Mouse (Mus musculus) neural tube, embryonic 13.5 days (tissue): ENCODE results near the gene G3bp2. TPM values are rescaled to one million over a fixed set of nuclear protein-coding genes. Genes with fewer than 3 reads are reported as not detected.

ENCODE experiments used
- ATAC-seq: fragments of 200-750 bp; cut with Nextera tagmentation; 2 replicates; pipeline ENCODE4 v1.8.0; 2017; ENCODE audit warnings: low read depth, mild to moderate bottlenecking, moderate TSS enrichment, moderate library complexity
- H3K27ac ChIP-seq: fragments of 300-500 bp; sonication (generic); replicated peaks from 2 replicates; pipeline ENCODE4 v1.5.1; 2015; ENCODE audit warnings: moderate library complexity, mild to moderate bottlenecking, inconsistent platforms
- H3K27me3 ChIP-seq: fragments of 300-500 bp; sonication (generic); 2 replicates; pipeline ENCODE4 v1.6.1; 2015; ENCODE audit warnings: mild to moderate bottlenecking, inconsistent platforms
- H3K36me3 ChIP-seq: fragments of 300-500 bp; sonication (generic); 2 replicates; pipeline ENCODE4 v1.6.1; 2015; ENCODE audit warnings: mild to moderate bottlenecking, inconsistent platforms
- H3K4me1 ChIP-seq: fragments of 300-500 bp; sonication (generic); replicated peaks from 2 replicates; pipeline ENCODE4 v1.6.1; 2015; ENCODE audit warnings: inconsistent platforms
- H3K4me2 ChIP-seq: fragments of 300-500 bp; sonication (generic); 2 replicates; pipeline ENCODE4 v1.6.1; 2015; ENCODE audit warnings: inconsistent platforms, mild to moderate bottlenecking, moderate library complexity
- H3K4me3 ChIP-seq: fragments of 300-500 bp; sonication (generic); 2 replicates; pipeline ENCODE4 v1.5.1; 2015; ENCODE audit warnings: mild to moderate bottlenecking, inconsistent platforms
- H3K9ac ChIP-seq: fragments of 300-500 bp; sonication (generic); 2 replicates; pipeline ENCODE4 v1.6.1; 2015; ENCODE audit warnings: moderate library complexity, mild to moderate bottlenecking, inconsistent platforms
- H3K9me3 ChIP-seq: fragments of 300-500 bp; sonication (generic); 2 replicates; pipeline ENCODE4 v1.6.1; 2016; ENCODE audit warnings: inconsistent platforms
- WGBS: fragments of 180-500 bp; shearing (Covaris S2); methylation state at CpG from one replicate; pipeline ENCODE4 v1.1.7; 2015; 5-methylcytosine and 5-hydroxymethylcytosine counted together
- polyA plus RNA-seq: library from polyadenylated mRNA; unstranded; fragments of >200 nt; fragmentation: Nextera tagmentation; extraction: Ambion mirVana; gene quantifications from 2 replicates; pipeline ENCODE4 v1.2.1, GENCODE M21; 2015

Gene G3bp2
- polyA plus RNA-seq, 1 experiment from 2014 or later = 380 TPM

GRCm38 (mm10) chr5:92076273-92076672, 7.2 kb downstream of the G3bp2 start:
- Histone ChIP-seq H3K4me2 (no peak overlapping the region), H3K27ac (no peak overlapping the region), H3K9ac (no peak overlapping the region), H3K27me3 (no peaks in the 10 kb centered on the region), H3K4me3 (no peak overlapping the region), H3K9me3 (no peaks in the 10 kb centered on the region), H3K4me1 (peaks cover 29% of the 10 kb centered on the region), H3K36me3 (peaks cover 15% of the 10 kb centered on the region)
- 95% methylated on average over 1 of the region's 1 CpGs for WGBS
- ATAC-seq = no peak

GRCm38 (mm10) chr5:92074061-92074460, 9.5 kb downstream of the G3bp2 start:
- ATAC-seq = no peak

GRCm38 (mm10) chr5:92063192-92063591, 20.3 kb downstream of the G3bp2 start:
- WGBS = 98% methylated on average over 2 of the region's 2 CpGs
- no peak for ATAC-seq
- peaks cover 73% of the 10 kb centered on the region for H3K36me3 ChIP-seq
- no peaks in the 10 kb centered on the region for H3K4me1 ChIP-seq
- H3K27ac ChIP-seq = no peak overlapping the region
- H3K4me3 ChIP-seq = no peak overlapping the region
- H3K9ac ChIP-seq = no peak overlapping the region
- H3K4me2 ChIP-seq = no peak overlapping the region
- H3K9me3 ChIP-seq = no peaks in the 10 kb centered on the region
- no peaks in the 10 kb centered on the region for H3K27me3 ChIP-seq

More at GRCm38 (mm10) chr5:92074061-92074460, 9.5 kb downstream of the G3bp2 start:
- peaks cover 28% of the 10 kb centered on the region for H3K36me3 ChIP-seq
- H3K27ac ChIP-seq = no peak overlapping the region
- H3K27me3 ChIP-seq = no peaks in the 10 kb centered on the region
- H3K4me2 ChIP-seq = no peak overlapping the region
- peaks cover 10% of the 10 kb centered on the region; the same call in 1 of the 2 replicates for H3K4me1 ChIP-seq
- H3K9ac ChIP-seq = no peak overlapping the region
- 92% methylated on average over 14 of the region's 14 CpGs for WGBS
- H3K9me3 ChIP-seq = no peaks in the 10 kb centered on the region
- H3K4me3 ChIP-seq = no peak overlapping the region

GRCm38 (mm10) chr5:92052866-92053265, 30.7 kb downstream of the G3bp2 start:
- no peak overlapping the region for H3K27ac ChIP-seq

GRCm38 (mm10) chr5:92050419-92050818, 33.1 kb downstream of the G3bp2 start:
- Histone ChIP-seq H3K4me1 (no peaks in the 10 kb centered on the region), H3K27me3 (no peaks in the 10 kb centered on the region), H3K36me3 (peaks cover 37% of the 10 kb centered on the region), H3K4me2 (no peak overlapping the region), H3K9ac (no peak overlapping the region), H3K4me3 (no peak overlapping the region), H3K9me3 (no peaks in the 10 kb centered on the region), H3K27ac (no peak overlapping the region)
- ATAC-seq = no peak
- 86% methylated on average over 3 of the region's 3 CpGs for WGBS

More at GRCm38 (mm10) chr5:92052866-92053265, 30.7 kb downstream of the G3bp2 start:
- 97% methylated on average over 6 of the region's 6 CpGs for WGBS
- no peak overlapping the region for H3K4me2 ChIP-seq
- H3K36me3 ChIP-seq = peaks cover 61% of the 10 kb centered on the region
- ATAC-seq = no peak
- H3K27me3 ChIP-seq = no peaks in the 10 kb centered on the region
- H3K9me3 ChIP-seq = no peaks in the 10 kb centered on the region
- no peak overlapping the region for H3K4me3 ChIP-seq
- H3K9ac ChIP-seq = no peak overlapping the region
- no peaks in the 10 kb centered on the region for H3K4me1 ChIP-seq

GRCm38 (mm10) chr5:92043783-92044182, 39.7 kb downstream of the G3bp2 start, which contains the start of gene Cdkl2:
Gene Cdkl2, minus strand, starts transcription at chr5:92043883.
- peak within 1 kb of the TSS; percentile 57; the same call in 1 of the 2 replicates for H3K27ac ChIP-seq
- 71% methylated on average over 4 of the region's 4 CpGs for WGBS
- H3K9ac ChIP-seq = peak within 1 kb of the TSS; percentile 68
- ATAC-seq = no peak
- peak within 1 kb of the TSS; percentile 70 for H3K4me3 ChIP-seq
- peaks cover 16% of the 10 kb centered on the region for H3K27me3 ChIP-seq
- H3K9me3 ChIP-seq = no peaks in the 10 kb centered on the region
- no peaks in the 10 kb centered on the region for H3K36me3 ChIP-seq
- peak within 1 kb of the TSS; percentile 91 for H3K4me2 ChIP-seq
- 0 out of 2 replicates have a peak, but pooled peaks cover 5% of the 10 kb centered on the region for H3K4me1 ChIP-seq

- Histone ChIP-seq H3K27ac (peak overlapping the region; percentile 57; the same call in 1 of the 2 replicates), H3K36me3 (no peaks in the 10 kb centered on the region), H3K9ac (peak overlapping the region; percentile 68), H3K9me3 (no peaks in the 10 kb centered on the region), H3K27me3 (peaks cover 16% of the 10 kb centered on the region), H3K4me2 (peak overlapping the region; percentile 91), H3K4me1 (0 out of 2 replicates have a peak, but pooled peaks cover 5% of the 10 kb centered on the region), H3K4me3 (peak overlapping the region; percentile 70)
- peak; percentile 99 for ATAC-seq
- WGBS = under 1% methylated on average over 68 of the region's 68 CpGs
Measured at GRCm38 (mm10) chr5:92042377-92043348, 40.9 kb downstream of the G3bp2 start.

GRCm38 (mm10) chr5:92019960-92020359, 63.6 kb downstream of the G3bp2 start:
- no peaks in the 10 kb centered on the region for H3K27me3 ChIP-seq

GRCm38 (mm10) chr5:92011756-92012155, 71.8 kb downstream of the G3bp2 start:
- no peaks in the 10 kb centered on the region for H3K4me1 ChIP-seq
- WGBS = 78% methylated on average over 7 of the region's 7 CpGs

More at GRCm38 (mm10) chr5:92019960-92020359, 63.6 kb downstream of the G3bp2 start:
- H3K27ac ChIP-seq = no peak overlapping the region
- H3K4me2 ChIP-seq = no peak overlapping the region
- H3K9ac ChIP-seq = no peak overlapping the region
- H3K36me3 ChIP-seq = no peaks in the 10 kb centered on the region
- ATAC-seq = no peak
- H3K4me1 ChIP-seq = no peaks in the 10 kb centered on the region
- no peaks in the 10 kb centered on the region for H3K9me3 ChIP-seq
- 68% methylated on average over 2 of the region's 2 CpGs for WGBS
- no peak overlapping the region for H3K4me3 ChIP-seq

GRCm38 (mm10) chr5:92009827-92010226, 73.7 kb downstream of the G3bp2 start:
- Histone ChIP-seq H3K4me2 (no peak overlapping the region), H3K27me3 (no peaks in the 10 kb centered on the region), H3K4me3 (no peak overlapping the region), H3K9me3 (no peaks in the 10 kb centered on the region), H3K4me1 (no peaks in the 10 kb centered on the region), H3K9ac (no peak overlapping the region), H3K27ac (no peak overlapping the region), H3K36me3 (no peaks in the 10 kb centered on the region)
- 41% methylated on average over 2 of the region's 2 CpGs for WGBS
- ATAC-seq = no peak

More at GRCm38 (mm10) chr5:92011756-92012155, 71.8 kb downstream of the G3bp2 start:
- no peak for ATAC-seq
- Histone ChIP-seq H3K27me3 (no peaks in the 10 kb centered on the region), H3K9me3 (no peaks in the 10 kb centered on the region), H3K27ac (no peak overlapping the region), H3K36me3 (no peaks in the 10 kb centered on the region), H3K4me2 (no peak overlapping the region), H3K4me3 (no peak overlapping the region), H3K9ac (no peak overlapping the region)

GRCm38 (mm10) chr5:92003011-92003410, 80.5 kb downstream of the G3bp2 start:
- WGBS = 64% methylated on average over 2 of the region's 2 CpGs
- Histone ChIP-seq H3K4me3 (no peak overlapping the region), H3K4me2 (no peak overlapping the region), H3K36me3 (no peaks in the 10 kb centered on the region), H3K9me3 (peaks cover 9% of the 10 kb centered on the region), H3K9ac (no peak overlapping the region), H3K27me3 (no peaks in the 10 kb centered on the region), H3K4me1 (no peaks in the 10 kb centered on the region), H3K27ac (no peak overlapping the region)
- ATAC-seq = peak; percentile 69; the same call in 1 of the 2 replicates
